Mouse (Mus musculus): Measurements from ENCODE around the gene Vmn2r70.

- TF ChIP-seq CTCF (IDR thresholded peaks at IDR 0.05; ENCODE audit: extremely low read depth, insufficient read length, insufficient replicate concordance, low read depth, low read length) = no peak
- no peak for TF ChIP-seq POLR2A (IDR thresholded peaks at IDR 0.05; ENCODE audit: low read depth, low read length)
These were observed 26.9 kb downstream of the Vmn2r70 start for GRCm38 (mm10) chr7:85542108-85542507.

Measured in small intestine, adult 2 months (tissue).